7 mouse cellular contexts compared by ENCODE assay signal in genomic region chr15:103135431-103135947, GRCm38 (mm10). TPM values are rescaled to one million over a fixed set of nuclear protein-coding genes. Genes with fewer than 3 reads are reported as not detected.
A peak's percentile ranks its signal among the peaks of the same experiment; 100 is the strongest.
DNase-seq lines count a peak whose midpoint lies in the region; ATAC-seq and TF ChIP-seq lines count a peak whose summit lies in the region.

No protein-coding gene starts in this region.

- H3K9me3 ChIP-seq in forebrain, postnatal 0 days (ENCODE audit: low read length) = no peaks in the 10 kb centered on the region
- no peaks in the 10 kb centered on the region for H3K9me3 ChIP-seq in kidney, postnatal 0 days (replicated peaks; ENCODE audit: low read length)
- no peaks in the 10 kb centered on the region for H3K9me3 ChIP-seq in midbrain, postnatal 0 days (ENCODE audit: low read length)

- H3K9ac ChIP-seq in forebrain, postnatal 0 days = no peak overlapping the region
- H3K9ac ChIP-seq in kidney, postnatal 0 days (ENCODE audit: low read depth, low read length) = no peak overlapping the region
- no peak overlapping the region for H3K9ac ChIP-seq in midbrain, postnatal 0 days (replicated peaks; ENCODE audit: low read length, poor library complexity, severe bottlenecking)

- DNase-seq in forebrain, postnatal 0 days = peak; percentile 58
- DNase-seq in heart, adult 8-10 months (ENCODE audit: low spot score) = peak; percentile 27
- peak; percentile 85 for DNase-seq in kidney, postnatal 0 days (ENCODE audit: low spot score)
- DNase-seq in midbrain, postnatal 0 days (ENCODE audit: low spot score) = peak; percentile 55
- DNase-seq in cerebellum, adult 8-10 months = no peak
- no peak for DNase-seq in ovary, postnatal 14 days (ENCODE audit: low spot score)
- no peak for DNase-seq in thymus, postnatal 36 days

- no peak for TF ChIP-seq CTCF in forebrain, postnatal 0 days (IDR thresholded peaks at IDR 0.05; ENCODE audit: low read depth)
- TF ChIP-seq CTCF in kidney, postnatal 0 days (IDR thresholded peaks at IDR 0.05; ENCODE audit: low read depth) = no peak
- no peak for TF ChIP-seq CTCF in midbrain, postnatal 0 days (IDR thresholded peaks at IDR 0.05)

- H3K4me1 ChIP-seq in forebrain, postnatal 0 days (ENCODE audit: insufficient read depth) = peaks cover 14% of the 10 kb centered on the region
- H3K4me1 ChIP-seq in kidney, postnatal 0 days (replicated peaks; ENCODE audit: insufficient read depth, low read length) = peaks cover 25% of the 10 kb centered on the region
- H3K4me1 ChIP-seq in midbrain, postnatal 0 days (ENCODE audit: insufficient read depth, low read length) = peaks cover 11% of the 10 kb centered on the region

- no peaks in the 10 kb centered on the region for H3K27me3 ChIP-seq in forebrain, postnatal 0 days (ENCODE audit: insufficient read depth, low read length)
- H3K27me3 ChIP-seq in kidney, postnatal 0 days (ENCODE audit: insufficient read depth, low read length) = no peaks in the 10 kb centered on the region
- H3K27me3 ChIP-seq in midbrain, postnatal 0 days (ENCODE audit: insufficient read depth, low read length) = peaks cover 4% of the 10 kb centered on the region; the same call in 1 of the 2 replicates

- H3K4me3 ChIP-seq in forebrain, postnatal 0 days (ENCODE audit: low read depth, low read length) = no peak overlapping the region
- H3K4me3 ChIP-seq in kidney, postnatal 0 days (replicated peaks; ENCODE audit: low read depth, low read length) = no peak overlapping the region
- H3K4me3 ChIP-seq in midbrain, postnatal 0 days (ENCODE audit: low read depth, low read length) = no peak overlapping the region

- WGBS in forebrain, postnatal 0 days = 20% methylated on average over 13 of the region's 13 CpGs
- WGBS in kidney, postnatal 0 days = 7% methylated on average over 13 of the region's 13 CpGs
- WGBS in midbrain, postnatal 0 days = 28% methylated on average over 13 of the region's 13 CpGs

- no peaks in the 10 kb centered on the region for H3K36me3 ChIP-seq in forebrain, postnatal 0 days (ENCODE audit: insufficient read depth)
- H3K36me3 ChIP-seq in kidney, postnatal 0 days (ENCODE audit: insufficient read depth, low read length) = no peaks in the 10 kb centered on the region
- no peaks in the 10 kb centered on the region for H3K36me3 ChIP-seq in midbrain, postnatal 0 days (ENCODE audit: insufficient read depth, low read length)

- H3K4me2 ChIP-seq in forebrain, postnatal 0 days (ENCODE audit: low read depth) = no peak overlapping the region
- 0 out of 2 replicates have a peak overlapping the region, but pooled peaks have one; percentile 9 for H3K4me2 ChIP-seq in kidney, postnatal 0 days (ENCODE audit: low read length)
- H3K4me2 ChIP-seq in midbrain, postnatal 0 days (ENCODE audit: low read depth, low read length, poor library complexity, severe bottlenecking) = no peak overlapping the region

- H3K27ac ChIP-seq in forebrain, postnatal 0 days (ENCODE audit: low read depth, low read length) = peak overlapping the region; percentile 48; the same call in 1 of the 2 replicates
- H3K27ac ChIP-seq in kidney, postnatal 0 days = peak overlapping the region; percentile 60; the same call in 1 of the 2 replicates
- H3K27ac ChIP-seq in midbrain, postnatal 0 days (ENCODE audit: low read depth, low read length) = no peak overlapping the region

- peak; percentile 61 for ATAC-seq in forebrain, postnatal 0 days
- ATAC-seq in kidney, postnatal 0 days (replicated peaks; ENCODE audit: low FRiP score, low read depth) = peak; percentile 34
- no peak for ATAC-seq in midbrain, postnatal 0 days (ENCODE audit: low FRiP score)

RNA-seq across cellular contexts. Expression of gene Smug1, which starts 31.4 kb away (rescaled TPM):
- total RNA-seq in forebrain, postnatal 0 days (2014; rRNA removed) = 34.0 and 34.4 TPM in 2 replicates
- polyA plus RNA-seq in forebrain, postnatal 0 days (2015; fragmentation: Nextera tagmentation; extraction: Ambion mirVana) = 14.6 and 18.5 TPM in 2 replicates
- 10 to 100 TPM; 10.4 to 16.8 (median 15.2) TPM for total RNA-seq in heart, adult 8-10 months (2022)
- polyA plus RNA-seq in kidney, postnatal 0 days (2015; fragmentation: Nextera tagmentation; extraction: Ambion mirVana) = 13.0 TPM in 2 replicates
- 33.2 and 42.9 TPM in 2 replicates for total RNA-seq in midbrain, postnatal 0 days (2014; rRNA removed)
- 13.6 and 14.1 TPM in 2 replicates for polyA plus RNA-seq in midbrain, postnatal 0 days (2015; fragmentation: Nextera tagmentation; extraction: Ambion mirVana)

Comparison
In these comparisons a context has a peak if more than half of its experiments do, and no peak if none do; other contexts are left out.
1. DNase-seq: peak in forebrain, postnatal 0 days (single experiment), heart, adult 8-10 months (single experiment), kidney, postnatal 0 days (single experiment) and midbrain, postnatal 0 days (single experiment); none in cerebellum, adult 8-10 months (single experiment), ovary, postnatal 14 days (single experiment) and thymus, postnatal 36 days (0 of 2).